Mouse (Mus musculus): ENCODE results near the gene Msi2. TPM values are rescaled to one million over a fixed set of nuclear protein-coding genes. Genes with fewer than 3 reads are reported as not detected.
A peak's percentile ranks its signal among the peaks of the same experiment; 100 is the strongest.

Msi2 gene
- polyA plus RNA-seq, 1 experiment, result 69.3 TPM

DNA sequence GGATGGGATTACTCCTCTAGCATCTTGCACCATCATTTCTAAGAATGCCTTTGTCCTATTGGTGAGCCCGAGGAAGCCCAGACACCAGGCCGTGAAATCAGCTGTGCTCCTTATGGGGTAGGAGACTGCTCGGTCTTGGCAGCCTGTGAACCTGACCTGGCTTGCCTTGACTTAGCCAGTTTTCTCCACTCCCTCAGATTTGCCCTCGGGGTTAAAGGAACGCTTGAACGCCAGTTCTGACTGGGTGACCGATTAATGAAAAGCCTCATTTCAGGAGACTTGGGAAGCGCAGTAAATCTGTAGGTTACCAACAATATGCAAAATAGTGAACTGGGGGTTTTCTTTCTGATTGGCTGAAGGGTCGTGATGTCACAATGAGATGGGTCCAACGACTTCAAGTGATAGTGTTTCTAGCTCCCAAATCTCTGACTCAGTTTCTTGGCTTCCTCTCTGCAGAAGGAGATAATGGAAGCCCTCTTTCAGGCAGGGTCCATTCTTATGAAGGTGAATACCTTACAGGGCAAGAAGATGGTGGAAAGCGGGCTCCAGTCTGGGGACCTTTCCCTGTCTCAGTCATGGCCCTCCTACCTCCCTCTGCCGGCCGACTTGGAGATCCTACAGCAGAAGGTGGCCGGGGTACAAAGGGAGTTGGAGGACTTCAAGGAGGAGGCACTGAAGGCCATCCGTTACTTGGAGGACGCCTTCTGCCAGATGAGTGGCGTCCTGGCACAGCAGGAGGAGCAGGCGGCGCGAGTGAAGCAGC is 424.5 kb downstream of the Msi2 start, which contains the start of gene Ccdc182:
Ccdc182 (plus strand) TSS at position 428 of the 763 bp plus-strand sequence.
- TF ChIP-seq POLR2A (IDR thresholded peaks at IDR 0.05; ENCODE audit: control insufficient read depth, low read depth, low read length), result peak; percentile 31
- peak; percentile 24; the same call in 1 of the 2 replicates for TF ChIP-seq CTCF (IDR thresholded peaks at IDR 0.05; ENCODE audit: control insufficient read depth, insufficient read depth, insufficient replicate concordance, low read depth, low read length)
- peak within 1 kb of the TSS; percentile 83 for H3K4me3 ChIP-seq (ENCODE audit: control insufficient read depth, low read depth, low read length)
- H3K4me1 ChIP-seq (ENCODE audit: control insufficient read depth, insufficient read depth, low read length), result peaks cover 4% of the 10 kb centered on the region; the same call in 1 of the 2 replicates
- no peaks in the 10 kb centered on the region for H3K27me3 ChIP-seq (ENCODE audit: control insufficient read depth, insufficient read depth, low read length)
- H3K27ac ChIP-seq (ENCODE audit: control insufficient read depth, insufficient read depth, low read depth, low read length), result peak within 1 kb of the TSS; percentile 45
- no peaks in the 10 kb centered on the region for H3K36me3 ChIP-seq (ENCODE audit: control insufficient read depth, insufficient read depth, low read length)

DNA sequence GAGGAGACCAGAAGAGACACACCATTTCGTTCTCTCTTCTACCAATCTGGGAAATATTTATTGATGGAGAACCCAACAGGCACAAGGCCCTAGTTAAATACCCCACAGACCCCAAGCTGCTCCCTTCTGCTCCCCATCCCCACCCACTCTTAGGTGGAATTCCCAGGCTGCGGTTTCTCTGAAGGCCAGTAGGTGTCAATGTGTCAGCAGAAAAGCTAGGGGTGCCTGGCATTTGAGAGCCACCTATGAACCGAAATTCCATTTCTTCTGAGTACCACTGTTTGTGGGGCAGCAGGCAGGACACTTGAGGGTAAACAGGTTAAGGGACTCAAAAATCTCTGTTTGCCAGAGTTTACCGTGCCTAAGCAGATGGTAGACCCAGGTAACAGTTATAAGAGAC is 426.6 kb downstream of the Msi2 start:
- TF ChIP-seq POLR2A (IDR thresholded peaks at IDR 0.05; ENCODE audit: control insufficient read depth, low read depth, low read length) (no peak), CTCF (IDR thresholded peaks at IDR 0.05; ENCODE audit: control insufficient read depth, insufficient read depth, insufficient replicate concordance, low read depth, low read length) (no peak; the same call in 1 of the 2 replicates)
- no peak overlapping the region for H3K27ac ChIP-seq (ENCODE audit: control insufficient read depth, insufficient read depth, low read depth, low read length)
- H3K4me3 ChIP-seq (ENCODE audit: control insufficient read depth, low read depth, low read length), result peak overlapping the region; percentile 83
- H3K4me1 ChIP-seq (ENCODE audit: control insufficient read depth, insufficient read depth, low read length), result peaks cover 4% of the 10 kb centered on the region; the same call in 1 of the 2 replicates
- no peaks in the 10 kb centered on the region for H3K36me3 ChIP-seq (ENCODE audit: control insufficient read depth, insufficient read depth, low read length)
- H3K27me3 ChIP-seq (ENCODE audit: control insufficient read depth, insufficient read depth, low read length), result no peaks in the 10 kb centered on the region

DNA sequence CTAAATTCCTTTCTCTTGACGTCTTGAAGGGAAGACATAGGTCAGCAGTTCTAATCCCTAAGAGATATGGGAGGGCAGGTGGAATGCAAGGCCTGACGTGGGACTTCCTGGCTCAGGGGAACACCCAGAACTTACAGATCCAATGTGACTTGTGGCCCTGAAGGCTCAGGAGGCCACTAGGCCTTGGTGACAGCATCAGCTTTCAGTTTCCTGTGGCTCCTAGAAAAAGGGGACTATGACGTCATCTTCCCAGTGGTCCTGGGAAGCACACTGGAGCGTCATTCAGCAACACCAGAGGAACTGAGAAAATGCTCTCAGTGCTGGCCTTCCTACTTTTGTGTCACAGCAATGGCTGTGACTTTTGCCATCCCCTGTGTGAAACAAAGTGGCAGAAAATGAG is 427.1 kb downstream of the Msi2 start:
- Histone ChIP-seq H3K36me3 (ENCODE audit: control insufficient read depth, insufficient read depth, low read length) (no peaks in the 10 kb centered on the region), H3K27ac (ENCODE audit: control insufficient read depth, insufficient read depth, low read depth, low read length) (peak overlapping the region; percentile 41; the same call in 1 of the 2 replicates), H3K4me1 (ENCODE audit: control insufficient read depth, insufficient read depth, low read length) (peaks cover 4% of the 10 kb centered on the region; the same call in 1 of the 2 replicates), H3K27me3 (ENCODE audit: control insufficient read depth, insufficient read depth, low read length) (no peaks in the 10 kb centered on the region), H3K4me3 (ENCODE audit: control insufficient read depth, low read depth, low read length) (peak overlapping the region; percentile 83)
- TF ChIP-seq POLR2A (IDR thresholded peaks at IDR 0.05; ENCODE audit: control insufficient read depth, low read depth, low read length) (peak; percentile 56; the same call in 1 of the 2 replicates), CTCF (IDR thresholded peaks at IDR 0.05; ENCODE audit: control insufficient read depth, insufficient read depth, insufficient replicate concordance, low read depth, low read length) (no peak)

Other genes starting within 250 kb of the Msi2 start
- 535 and 558 TPM in 2 replicates for gene Akap1, start 146.1 kb upstream of the Msi2 start, polyA plus RNA-seq (2012; rRNA removed)
- 15.6 and 16.4 TPM in 2 replicates for gene Scpep1, start 237.0 kb upstream of the Msi2 start, polyA plus RNA-seq (2012; rRNA removed)
- 0.27 and 0.48 TPM in 2 replicates for gene Elobl, start 248.4 kb upstream of the Msi2 start, polyA plus RNA-seq (2012; rRNA removed)